Mouse (Mus musculus) B cell, adult 2 months (primary cell): ENCODE measurements around the gene Ypel4.

Experiments
- DNase-seq, 2 experiments: peaks; one replicate each; pipeline ENCODE4 v3.0.0; 2022

Ypel4 gene

DNA sequence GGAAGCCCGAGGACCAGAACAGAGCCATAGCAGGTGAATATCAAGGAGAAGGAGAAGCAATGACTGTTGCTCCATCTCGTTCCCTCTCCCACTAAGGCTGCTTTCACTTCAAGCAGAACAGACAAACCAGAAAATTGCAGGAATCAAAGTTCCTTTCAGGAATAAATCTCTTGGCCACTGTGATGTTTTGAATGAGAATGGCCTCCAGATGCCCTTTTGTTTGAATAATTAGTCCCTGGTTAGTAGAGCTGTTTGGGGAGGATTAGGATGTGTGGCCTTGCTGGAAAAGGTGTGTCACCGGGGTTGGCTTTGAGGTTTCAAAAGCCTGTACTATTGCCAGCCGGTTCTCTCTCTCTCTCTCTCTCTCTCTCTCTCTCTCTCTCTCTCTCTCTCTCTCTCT lies 28.4 kb downstream of the Ypel4 start:
- DNase-seq: no peak

GRCm38 (mm10) chr2:84762818-84763217 lies 29.0 kb downstream of the Ypel4 start:
- no peak for DNase-seq

DNA sequence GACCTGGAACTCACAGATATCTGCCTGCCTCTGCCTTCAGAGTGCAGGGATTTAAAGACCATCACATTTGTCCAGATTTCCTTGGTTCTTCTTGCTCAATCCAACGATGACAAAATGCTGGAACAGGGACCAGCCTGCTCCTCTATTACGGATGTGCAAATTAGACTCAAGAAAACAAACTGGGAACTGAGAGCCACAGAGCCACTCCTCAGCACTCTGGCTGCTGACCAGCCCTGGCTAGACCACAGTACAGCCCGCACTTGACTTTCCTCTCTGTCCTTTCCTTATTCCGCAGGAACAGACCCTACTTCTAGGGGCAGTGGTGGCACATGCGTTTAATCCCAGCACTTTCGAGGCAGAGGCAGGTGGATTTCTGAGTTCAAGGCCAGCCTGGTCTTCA lies 36.6 kb downstream of the Ypel4 start:
- no peak for DNase-seq

DNA sequence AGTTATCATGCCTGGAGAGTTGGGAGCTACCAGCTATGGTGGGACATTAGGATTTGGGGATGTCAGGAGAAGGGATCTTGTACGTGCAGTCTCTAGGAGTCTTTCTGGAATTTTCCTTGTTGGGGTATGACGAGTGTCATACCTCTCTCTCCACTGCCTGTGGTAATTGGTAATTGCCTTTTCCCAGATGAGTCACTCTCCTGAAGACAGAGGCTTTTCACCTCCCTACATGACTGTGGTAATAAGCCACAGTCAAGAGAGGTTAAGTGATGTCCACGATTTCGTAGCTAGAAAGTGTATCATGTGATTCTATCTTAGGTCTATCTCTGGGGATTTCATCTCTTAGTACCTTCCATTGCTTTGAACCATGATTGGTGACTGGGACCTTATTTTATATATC lies 38.6 kb downstream of the Ypel4 start:
- DNase-seq: no peak

DNA sequence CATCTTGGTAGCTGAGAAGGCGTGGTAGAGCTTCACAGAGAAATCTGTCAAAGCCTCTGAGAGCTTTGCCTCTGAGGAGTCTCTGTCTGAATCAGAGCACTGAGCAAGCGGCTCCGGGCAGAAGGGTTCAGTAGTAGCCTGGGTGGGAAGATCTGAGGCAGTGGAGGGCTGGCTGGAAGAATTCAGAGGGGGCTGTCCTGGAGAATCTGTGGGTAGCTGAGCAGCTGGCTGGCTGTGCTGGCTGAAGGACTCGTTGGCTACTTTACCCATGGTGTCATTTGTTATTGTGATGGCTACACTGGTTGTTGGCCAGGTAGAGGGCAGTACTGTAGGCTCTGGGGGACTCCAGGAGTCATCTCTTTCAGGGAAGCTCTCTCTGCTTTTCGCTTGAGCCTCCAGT lies 39.3 kb downstream of the Ypel4 start:
- no peak for DNase-seq

- no peak for DNase-seq
Measured at GRCm38 (mm10) chr2:84774751-84775150, 40.9 kb downstream of the Ypel4 start.

DNA sequence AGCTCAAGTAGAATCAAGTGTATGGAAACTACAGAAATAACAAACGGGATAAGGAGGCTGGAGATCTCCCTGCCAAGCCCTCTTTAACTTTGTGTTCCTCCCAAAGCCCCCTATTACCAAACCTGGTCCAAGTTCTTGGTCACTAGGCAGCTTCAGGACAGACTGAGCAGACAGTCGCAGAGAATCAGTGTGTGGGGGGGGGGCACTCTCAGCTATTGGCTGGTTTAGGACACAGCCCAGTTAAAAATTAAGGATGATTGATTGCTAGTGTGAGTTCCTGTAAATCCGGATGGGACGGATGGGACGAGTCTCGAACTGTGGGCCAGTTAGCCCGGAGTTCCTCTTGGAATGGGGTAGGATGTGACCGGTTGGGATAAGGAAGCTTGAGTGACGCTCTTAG lies 41.4 kb downstream of the Ypel4 start, which contains the start of gene Serping1:
TSS of gene Serping1 (minus strand) at position 204 of the 400 bp plus-strand sequence.
- DNase-seq: no peak

GRCm38 (mm10) chr2:84775665-84776064 lies 41.8 kb downstream of the Ypel4 start:
- no peak for DNase-seq

GRCm38 (mm10) chr2:84777706-84778105 lies 43.8 kb downstream of the Ypel4 start:
- DNase-seq: no peak

DNA sequence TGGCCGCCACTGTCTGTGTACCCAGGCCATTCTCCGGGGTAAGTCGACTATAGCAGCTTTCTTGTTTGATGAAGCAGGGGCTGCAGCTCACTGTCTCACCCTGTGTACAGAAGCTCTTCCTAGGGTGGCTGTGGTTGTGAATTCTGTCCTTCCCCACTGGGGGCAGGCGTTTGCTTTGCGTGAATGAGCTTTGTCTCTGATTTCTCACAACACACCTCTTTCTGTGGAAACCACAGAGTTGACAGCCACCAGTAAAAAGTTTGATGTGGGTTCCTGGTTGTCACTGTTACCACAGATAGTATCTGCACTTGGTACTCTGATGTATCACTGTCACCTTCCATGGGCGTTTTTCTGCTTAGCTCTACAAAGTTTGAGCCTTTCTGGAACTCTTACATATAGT lies 45.4 kb downstream of the Ypel4 start:
- DNase-seq: peak; percentile 23 to 42

- DNase-seq: no peak
Measured at GRCm38 (mm10) chr2:84783315-84783714, 49.5 kb downstream of the Ypel4 start.

GRCm38 (mm10) chr2:84783840-84784566 lies 50.1 kb downstream of the Ypel4 start:
- no peak for DNase-seq
